Mouse (Mus musculus): ENCODE measurements around the gene Shisa9. TPM values are rescaled to one million over a fixed set of nuclear protein-coding genes. Genes with fewer than 3 reads are reported as not detected.
A peak's percentile ranks its signal among the peaks of the same experiment; 100 is the strongest.

Shisa9 gene
- polyA plus RNA-seq, 1 experiment from 2014 or later, result 0.19 TPM

GRCm38 (mm10) chr16:12083082-12083481 is 99.2 kb downstream of the Shisa9 start:
- WGBS, result 52% methylated on average over 2 of the region's 2 CpGs
- DNase-seq (ENCODE audit: low spot score), result no peak
- Histone ChIP-seq H3K4me3 (no peak overlapping the region), H3K36me3 (no peaks in the 10 kb centered on the region), H3K9me3 (no peaks in the 10 kb centered on the region), H3K4me1 (no peaks in the 10 kb centered on the region), H3K27me3 (ENCODE audit: insufficient read depth, poor library complexity, severe bottlenecking) (no peaks in the 10 kb centered on the region), H3K27ac (no peak overlapping the region; the same call in 1 of the 2 replicates)

DNA sequence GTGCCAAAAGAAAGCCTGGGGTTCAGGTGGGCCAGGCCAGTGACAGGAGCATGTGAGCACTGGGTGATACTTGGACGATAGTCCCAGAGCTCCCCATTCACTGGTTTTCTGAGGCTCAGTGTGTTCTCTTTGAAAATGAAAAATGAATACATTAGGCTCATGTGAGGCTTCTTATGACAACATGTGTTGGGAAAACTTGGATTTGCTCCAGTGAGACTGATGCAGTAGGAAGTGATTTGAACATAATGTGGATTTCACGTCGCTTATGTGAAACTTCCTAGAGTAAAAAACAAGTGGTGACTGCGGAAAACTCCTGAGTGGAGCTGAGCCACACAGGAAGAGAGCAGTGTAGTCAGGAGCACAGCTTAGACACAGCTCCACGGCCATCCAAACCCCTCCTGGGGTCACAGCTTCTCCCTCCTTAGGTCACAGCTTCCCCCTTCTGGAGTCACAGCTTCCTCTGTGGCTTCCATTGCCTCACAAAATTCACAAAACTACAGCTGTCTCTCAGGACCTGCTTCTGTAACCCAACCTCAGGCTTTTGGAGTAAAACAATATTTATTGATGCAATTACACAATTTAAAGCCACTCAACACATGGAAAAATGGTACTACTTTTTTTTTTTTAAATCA is 106.8 kb downstream of the Shisa9 start:
- 79% methylated on average over 5 of the region's 5 CpGs for WGBS
- Histone ChIP-seq H3K9me3 (no peaks in the 10 kb centered on the region), H3K36me3 (no peaks in the 10 kb centered on the region), H3K27ac (no peak overlapping the region), H3K4me1 (no peaks in the 10 kb centered on the region), H3K27me3 (ENCODE audit: insufficient read depth, poor library complexity, severe bottlenecking) (no peaks in the 10 kb centered on the region), H3K4me3 (no peak overlapping the region)
- DNase-seq (ENCODE audit: low spot score), result no peak

- no peaks in the 10 kb centered on the region for H3K9me3 ChIP-seq
- H3K36me3 ChIP-seq, result no peaks in the 10 kb centered on the region
- H3K27me3 ChIP-seq (ENCODE audit: insufficient read depth, poor library complexity, severe bottlenecking), result no peaks in the 10 kb centered on the region
- H3K27ac ChIP-seq, result no peak overlapping the region
- WGBS, result 76% methylated on average over 4 of the region's 4 CpGs
- no peaks in the 10 kb centered on the region for H3K4me1 ChIP-seq
- H3K4me3 ChIP-seq, result no peak overlapping the region
- no peak for DNase-seq (ENCODE audit: low spot score)
Observed at GRCm38 (mm10) chr16:12093253-12093652, 109.3 kb downstream of the Shisa9 start.

- Histone ChIP-seq H3K27ac (no peak overlapping the region), H3K27me3 (ENCODE audit: insufficient read depth, poor library complexity, severe bottlenecking) (no peaks in the 10 kb centered on the region), H3K36me3 (no peaks in the 10 kb centered on the region), H3K9me3 (no peaks in the 10 kb centered on the region), H3K4me3 (no peak overlapping the region), H3K4me1 (no peaks in the 10 kb centered on the region)
- 83% methylated on average over 7 of the region's 7 CpGs for WGBS
- DNase-seq (ENCODE audit: low spot score), result no peak
Observed at GRCm38 (mm10) chr16:12094784-12095315, 110.9 kb downstream of the Shisa9 start.

GRCm38 (mm10) chr16:12095365-12095764 is 111.5 kb downstream of the Shisa9 start:
- no peak overlapping the region for H3K27ac ChIP-seq
- no peaks in the 10 kb centered on the region for H3K36me3 ChIP-seq
- no peaks in the 10 kb centered on the region for H3K9me3 ChIP-seq
- H3K27me3 ChIP-seq (ENCODE audit: insufficient read depth, poor library complexity, severe bottlenecking), result no peaks in the 10 kb centered on the region
- WGBS, result 67% methylated on average over 2 of the region's 2 CpGs
- no peak for DNase-seq (ENCODE audit: low spot score)
- no peaks in the 10 kb centered on the region for H3K4me1 ChIP-seq
- no peak overlapping the region for H3K4me3 ChIP-seq

GRCm38 (mm10) chr16:12108436-12108835 is 124.5 kb downstream of the Shisa9 start:
- Histone ChIP-seq H3K27me3 (ENCODE audit: insufficient read depth, poor library complexity, severe bottlenecking) (no peaks in the 10 kb centered on the region), H3K9me3 (no peaks in the 10 kb centered on the region), H3K36me3 (no peaks in the 10 kb centered on the region), H3K4me1 (no peaks in the 10 kb centered on the region), H3K27ac (no peak overlapping the region), H3K4me3 (no peak overlapping the region)
- peak; percentile 31 for DNase-seq (ENCODE audit: low spot score)
- 84% methylated on average over 4 of the region's 4 CpGs for WGBS

- no peak for DNase-seq (ENCODE audit: low spot score)
- H3K27me3 ChIP-seq (ENCODE audit: insufficient read depth, poor library complexity, severe bottlenecking), result no peaks in the 10 kb centered on the region
- no peak overlapping the region for H3K4me3 ChIP-seq
- no peaks in the 10 kb centered on the region for H3K9me3 ChIP-seq
- no peaks in the 10 kb centered on the region for H3K4me1 ChIP-seq
- WGBS, result 81% methylated on average over 5 of the region's 5 CpGs
- H3K27ac ChIP-seq, result no peak overlapping the region
- H3K36me3 ChIP-seq, result no peaks in the 10 kb centered on the region
Observed at GRCm38 (mm10) chr16:12110851-12111437, 127.0 kb downstream of the Shisa9 start.

- Histone ChIP-seq H3K27ac (no peak overlapping the region), H3K4me3 (no peak overlapping the region), H3K4me1 (no peaks in the 10 kb centered on the region), H3K36me3 (no peaks in the 10 kb centered on the region), H3K9me3 (no peaks in the 10 kb centered on the region), H3K27me3 (ENCODE audit: insufficient read depth, poor library complexity, severe bottlenecking) (no peaks in the 10 kb centered on the region)
- WGBS, result 92% methylated on average over 5 of the region's 5 CpGs
- DNase-seq (ENCODE audit: low spot score), result no peak
Observed at GRCm38 (mm10) chr16:12114396-12114795, 130.5 kb downstream of the Shisa9 start.

- Histone ChIP-seq H3K9me3 (no peaks in the 10 kb centered on the region), H3K27me3 (ENCODE audit: insufficient read depth, poor library complexity, severe bottlenecking) (no peaks in the 10 kb centered on the region), H3K36me3 (no peaks in the 10 kb centered on the region), H3K4me3 (no peak overlapping the region), H3K27ac (no peak overlapping the region), H3K4me1 (no peaks in the 10 kb centered on the region)
- WGBS, result 48% methylated on average over 7 of the region's 7 CpGs
- no peak for DNase-seq (ENCODE audit: low spot score)
Observed at GRCm38 (mm10) chr16:12115040-12115856, 131.3 kb downstream of the Shisa9 start.

- Histone ChIP-seq H3K4me1 (no peaks in the 10 kb centered on the region), H3K27ac (no peak overlapping the region), H3K36me3 (no peaks in the 10 kb centered on the region), H3K27me3 (ENCODE audit: insufficient read depth, poor library complexity, severe bottlenecking) (no peaks in the 10 kb centered on the region), H3K9me3 (no peaks in the 10 kb centered on the region), H3K4me3 (no peak overlapping the region)
- 94% methylated on average over 1 of the region's 1 CpGs for WGBS
- no peak for DNase-seq (ENCODE audit: low spot score)
Observed at GRCm38 (mm10) chr16:12116926-12117325, 133.0 kb downstream of the Shisa9 start.

DNA sequence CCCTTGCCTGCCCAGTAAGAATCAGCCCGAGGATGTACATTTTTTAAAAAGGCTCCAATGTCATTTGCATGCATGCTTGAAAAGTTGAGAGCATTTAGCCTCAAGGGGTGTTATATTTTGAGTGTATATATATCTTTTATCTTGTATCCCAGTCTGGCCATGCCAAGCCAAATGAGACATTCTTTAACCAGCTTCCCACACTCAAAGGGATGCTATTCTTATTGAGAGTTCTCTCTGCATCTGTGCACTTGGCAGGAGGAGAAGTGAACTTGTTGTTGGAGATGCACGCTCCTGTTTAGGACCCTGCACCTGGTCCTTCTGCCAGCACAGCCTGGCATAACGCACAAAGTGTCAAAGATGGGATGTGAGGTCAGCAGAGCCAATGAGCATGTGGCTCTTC is 135.6 kb downstream of the Shisa9 start:
- no peak for DNase-seq (ENCODE audit: low spot score)
- H3K36me3 ChIP-seq, result no peaks in the 10 kb centered on the region
- 83% methylated on average over 3 of the region's 3 CpGs for WGBS
- H3K4me3 ChIP-seq, result no peak overlapping the region
- no peak overlapping the region for H3K27ac ChIP-seq
- no peaks in the 10 kb centered on the region for H3K9me3 ChIP-seq
- no peaks in the 10 kb centered on the region for H3K4me1 ChIP-seq
- no peaks in the 10 kb centered on the region for H3K27me3 ChIP-seq (ENCODE audit: insufficient read depth, poor library complexity, severe bottlenecking)

GRCm38 (mm10) chr16:12129782-12130181 is 145.9 kb downstream of the Shisa9 start:
- Histone ChIP-seq H3K4me3 (no peak overlapping the region), H3K9me3 (no peaks in the 10 kb centered on the region), H3K4me1 (no peaks in the 10 kb centered on the region), H3K27me3 (ENCODE audit: insufficient read depth, poor library complexity, severe bottlenecking) (no peaks in the 10 kb centered on the region), H3K36me3 (no peaks in the 10 kb centered on the region), H3K27ac (no peak overlapping the region)
- no peak for DNase-seq (ENCODE audit: low spot score)
- 78% methylated on average over 3 of the region's 3 CpGs for WGBS

DNA sequence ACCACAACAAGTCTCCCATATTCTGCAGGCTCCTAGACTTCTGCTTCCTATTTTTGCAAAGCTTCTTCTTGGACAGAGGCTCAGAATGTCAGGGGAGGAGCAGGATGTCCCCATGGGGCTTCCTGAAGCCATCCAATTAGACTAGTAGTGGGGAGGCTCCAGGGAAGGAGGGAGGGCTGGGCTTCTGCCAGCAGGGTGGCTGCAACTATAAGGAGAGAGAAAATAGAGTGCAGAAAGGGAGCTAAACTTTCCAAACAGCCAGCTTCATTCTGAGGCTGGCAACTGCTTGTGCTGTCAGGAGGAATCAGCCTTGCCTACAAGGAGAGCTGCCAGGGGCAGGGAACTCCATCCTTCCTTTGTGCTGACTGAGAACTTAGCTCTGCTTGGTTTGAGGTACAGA is 162.8 kb downstream of the Shisa9 start:
- no peaks in the 10 kb centered on the region for H3K36me3 ChIP-seq
- H3K27ac ChIP-seq, result no peak overlapping the region
- H3K4me1 ChIP-seq, result peaks cover 4% of the 10 kb centered on the region; the same call in 1 of the 2 replicates
- DNase-seq (ENCODE audit: low spot score), result no peak
- H3K4me3 ChIP-seq, result no peak overlapping the region
- H3K9me3 ChIP-seq, result no peaks in the 10 kb centered on the region
- H3K27me3 ChIP-seq (ENCODE audit: insufficient read depth, poor library complexity, severe bottlenecking), result no peaks in the 10 kb centered on the region
